Mouse (Mus musculus) embryonic fibroblast, embryonic 13.5 days (primary cell): ENCODE measurements at regions not wholly inside any gene's neighbourhood (a gene's known extent, or its start where the extent isn't known, plus 50 kb on each side); places are given as distances from the start of the nearest gene placed in this dataset.
"Not testable (repeated sequence)": the region's sequence is repeated elsewhere in the genome, so short reads cannot be mapped to it uniquely, and the experiment has no call there.

Source experiments
- H3K27ac ChIP-seq: 2 replicates; pipeline ENCODE4 v1.5.1; 2012; ENCODE audit warnings: low read length, control low read depth, inconsistent platforms; ENCODE audit not compliant: insufficient read depth
- H3K4me1 ChIP-seq: 2 replicates; pipeline ENCODE4 v1.6.1; 2011; ENCODE audit warnings: low read length; ENCODE audit not compliant: control insufficient read depth, insufficient read depth
- H3K4me3 ChIP-seq: 2 replicates; pipeline ENCODE4 v1.5.1; 2011; ENCODE audit warnings: mild to moderate bottlenecking, control low read depth, low read length; ENCODE audit not compliant: insufficient read depth
- CTCF ChIP-seq: IDR thresholded peaks from 2 replicates; pipeline ENCODE4 v1.5.1; 2011; ENCODE audit warnings: mild to moderate bottlenecking, control low read depth, low read length, moderate library complexity, borderline replicate concordance; ENCODE audit not compliant: insufficient read depth
- POLR2A ChIP-seq: IDR thresholded peaks from 2 replicates; pipeline ENCODE4 v1.6.1; 2011; ENCODE audit warnings: low read depth, mild to moderate bottlenecking, control low read depth, low read length, moderate library complexity

GRCm38 (mm10) chr12:45599443-45599842, 524.9 kb upstream of the Stxbp6 start:
- no peak for TF ChIP-seq CTCF
- Histone ChIP-seq H3K4me3 (no peak overlapping the region), H3K27ac (no peak overlapping the region), H3K4me1 (0 out of 2 replicates have a peak, but pooled peaks cover 2% of the 10 kb centered on the region)

- Histone ChIP-seq H3K4me3 (no peak overlapping the region), H3K4me1 (0 out of 2 replicates have a peak, but pooled peaks cover 2% of the 10 kb centered on the region), H3K27ac (no peak overlapping the region)
- no peak for TF ChIP-seq CTCF
- TF ChIP-seq POLR2A, result no peak
Observed at GRCm38 (mm10) chr12:45597904-45598570, 523.5 kb upstream of the Stxbp6 start.

- 0 out of 2 replicates have a peak, but pooled peaks cover 2% of the 10 kb centered on the region for H3K4me1 ChIP-seq
- TF ChIP-seq CTCF, result no peak
- no peak for TF ChIP-seq POLR2A
- H3K4me3 ChIP-seq, result no peak overlapping the region
- peak overlapping the region; percentile 84 for H3K27ac ChIP-seq
Observed at GRCm38 (mm10) chr12:45594689-45595088, 520.2 kb upstream of the Stxbp6 start.

- H3K27ac ChIP-seq, result no peak overlapping the region
- TF ChIP-seq POLR2A, result no peak
- TF ChIP-seq CTCF, result no peak
Observed at GRCm38 (mm10) chr12:45590191-45590590, 515.7 kb upstream of the Stxbp6 start.

GRCm38 (mm10) chr12:45585763-45586162, 511.3 kb upstream of the Stxbp6 start:
- Histone ChIP-seq H3K27ac (no peak overlapping the region), H3K4me3 (no peak overlapping the region), H3K4me1 (no peaks in the 10 kb centered on the region)
- TF ChIP-seq CTCF (no peak), POLR2A (no peak)

More at GRCm38 (mm10) chr12:45590191-45590590, 515.7 kb upstream of the Stxbp6 start:
- Histone ChIP-seq H3K4me3 (no peak overlapping the region), H3K4me1 (0 out of 2 replicates have a peak, but pooled peaks cover 2% of the 10 kb centered on the region)

GRCm38 (mm10) chr12:45563325-45564030, 489.0 kb upstream of the Stxbp6 start:
- no peak for TF ChIP-seq CTCF
- TF ChIP-seq POLR2A, result no peak
- Histone ChIP-seq H3K4me3 (no peak overlapping the region), H3K27ac (no peak overlapping the region), H3K4me1 (no peaks in the 10 kb centered on the region)

- no peaks in the 10 kb centered on the region for H3K4me1 ChIP-seq
- TF ChIP-seq POLR2A, result no peak
- TF ChIP-seq CTCF, result no peak
- H3K4me3 ChIP-seq, result no peak overlapping the region
- no peak overlapping the region for H3K27ac ChIP-seq
Observed at GRCm38 (mm10) chr12:45562637-45563220, 488.2 kb upstream of the Stxbp6 start.

- Histone ChIP-seq H3K4me3 (no peak overlapping the region), H3K27ac (no peak overlapping the region), H3K4me1 (no peaks in the 10 kb centered on the region)
- no peak for TF ChIP-seq POLR2A
- TF ChIP-seq CTCF, result no peak
Observed at GRCm38 (mm10) chr12:45561889-45562288, 487.4 kb upstream of the Stxbp6 start.

- Histone ChIP-seq H3K4me1 (no peaks in the 10 kb centered on the region), H3K27ac (no peak overlapping the region), H3K4me3 (no peak overlapping the region)
- TF ChIP-seq CTCF (no peak), POLR2A (no peak)
Observed at GRCm38 (mm10) chr12:45561362-45561761, 486.9 kb upstream of the Stxbp6 start.

GRCm38 (mm10) chr12:45549906-45550305, 475.4 kb upstream of the Stxbp6 start:
- H3K4me1 ChIP-seq, H3K27ac ChIP-seq, H3K4me3 ChIP-seq: not testable (repeated sequence)
